Mouse (Mus musculus) heart, adult 2 months (tissue): ENCODE measurements around the gene Syce1l.

ENCODE experiments used
- CTCF ChIP-seq: fragments of 200-600 bp; IDR thresholded peaks from 2 replicates; pipeline ENCODE4 v1.8.1; 2022; ENCODE audit warnings: antibody characterized with exemption, mild to moderate bottlenecking, moderate library complexity
- POLR2A ChIP-seq: fragments of 200-500 bp; IDR thresholded peaks from 2 replicates; pipeline ENCODE4 v1.6.1; 2011; ENCODE audit warnings: mild to moderate bottlenecking, low read depth, low read length, control low read depth; ENCODE audit not compliant: insufficient read depth

DNA sequence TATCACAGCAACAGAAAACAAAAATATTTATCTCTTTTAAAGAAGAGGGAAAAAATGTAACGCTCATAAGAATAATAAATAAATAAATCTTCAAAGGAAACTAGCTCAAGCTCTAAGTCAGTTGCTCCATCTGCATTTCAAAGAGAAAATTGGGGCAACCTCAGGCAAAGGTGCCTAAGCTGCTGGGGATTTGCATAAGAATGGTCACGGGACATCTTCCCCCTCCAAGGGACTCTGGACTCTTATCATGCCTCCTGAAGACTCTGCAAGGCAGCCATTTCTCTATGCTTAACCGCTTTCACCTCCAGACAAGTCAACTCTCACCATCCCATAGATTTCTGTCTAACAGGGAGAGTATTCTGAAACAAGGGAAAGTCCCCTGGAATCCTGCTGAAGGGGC is 44.6 kb upstream of the Syce1l start:
- no peak for TF ChIP-seq CTCF
- TF ChIP-seq POLR2A = no peak
